ENCODE assay signal across 12 mouse cellular contexts in genomic region chr5:139404801-139405401, GRCm38 (mm10). TPM values are rescaled to one million over a fixed set of nuclear protein-coding genes. Genes with fewer than 3 reads are reported as not detected.
DNase-seq lines count a peak whose midpoint lies in the region; ATAC-seq and TF ChIP-seq lines count a peak whose summit lies in the region.
"Had no signal": no experiment of that assay in that cellular context is flagged by ENCODE, and none has a peak within 500 bp of the region (broad histone marks: within the 10 kb centered on the region; RNA-seq: fewer than 3 reads in every experiment).

TSS of gene C130050O18Rik (plus strand) at chr5:139405280.

- peaks cover 24% of the 10 kb centered on the region for H3K4me1 ChIP-seq in forebrain, embryonic 10.5 days
- H3K4me1 ChIP-seq in forebrain, postnatal 0 days (ENCODE audit: insufficient read depth) = no peaks in the 10 kb centered on the region
- no peaks in the 10 kb centered on the region for H3K4me1 ChIP-seq in midbrain, embryonic 12.5 days
- H3K4me1 ChIP-seq in midbrain, embryonic 11.5 days (ENCODE audit: control insufficient read depth, insufficient read depth, low read length) = no peaks in the 10 kb centered on the region
- H3K4me1 ChIP-seq in liver, embryonic 14.5 days (replicated peaks; ENCODE audit: control insufficient read depth in 2 of 2, insufficient read depth in 2 of 2, low read length in 1 of 2) = peaks cover 4 to 22% of the 10 kb centered on the region in 2 experiments; a peak in 3 of 4 replicates
- H3K4me1 ChIP-seq in stomach, embryonic 15.5 days = peaks cover 7% of the 10 kb centered on the region; the same call in 1 of the 2 replicates
- H3K4me1 ChIP-seq: intestine, embryonic 15.5 days had no signal

- no peaks in the 10 kb centered on the region for H3K9me3 ChIP-seq in forebrain, embryonic 10.5 days
- no peaks in the 10 kb centered on the region for H3K9me3 ChIP-seq in forebrain, postnatal 0 days (ENCODE audit: low read length)
- no peaks in the 10 kb centered on the region for H3K9me3 ChIP-seq in midbrain, embryonic 12.5 days
- H3K9me3 ChIP-seq in midbrain, embryonic 11.5 days (ENCODE audit: control insufficient read depth, low read length) = no peaks in the 10 kb centered on the region
- H3K9me3 ChIP-seq in liver, embryonic 14.5 days (ENCODE audit: control insufficient read depth, low read length) = no peaks in the 10 kb centered on the region
- no peaks in the 10 kb centered on the region for H3K9me3 ChIP-seq in stomach, embryonic 15.5 days
- H3K9me3 ChIP-seq: intestine, embryonic 15.5 days had no signal

- no peaks in the 10 kb centered on the region for H3K27me3 ChIP-seq in forebrain, embryonic 10.5 days (ENCODE audit: poor library complexity, severe bottlenecking)
- no peaks in the 10 kb centered on the region for H3K27me3 ChIP-seq in forebrain, postnatal 0 days (ENCODE audit: insufficient read depth, low read length)
- no peaks in the 10 kb centered on the region for H3K27me3 ChIP-seq in midbrain, embryonic 12.5 days
- H3K27me3 ChIP-seq in midbrain, embryonic 11.5 days (ENCODE audit: control insufficient read depth, insufficient read depth, low read length) = no peaks in the 10 kb centered on the region
- H3K27me3 ChIP-seq in liver, embryonic 14.5 days (ENCODE audit: control insufficient read depth, insufficient read depth, low read length) = no peaks in the 10 kb centered on the region
- H3K27me3 ChIP-seq in stomach, embryonic 15.5 days (replicated peaks) = no peaks in the 10 kb centered on the region
- H3K27me3 ChIP-seq: intestine, embryonic 15.5 days; Patski had no signal

- 83% methylated on average over 6 of the region's 6 CpGs for WGBS in forebrain, embryonic 10.5 days
- 92% methylated on average over 6 of the region's 6 CpGs for WGBS in forebrain, postnatal 0 days
- WGBS in midbrain, embryonic 12.5 days = 92% methylated on average over 6 of the region's 6 CpGs
- 84% methylated on average over 6 of the region's 6 CpGs for WGBS in midbrain, embryonic 11.5 days
- WGBS in liver, embryonic 14.5 days (ENCODE audit: insufficient replicate concordance) = 17% methylated on average over 6 of the region's 6 CpGs
- 77% methylated on average over 6 of the region's 6 CpGs for WGBS in stomach, embryonic 15.5 days

- no peak for TF ChIP-seq EP300 in liver, embryonic 14.5 days (IDR thresholded peaks at IDR 0.05; ENCODE audit: low read depth)

- no peak for ATAC-seq in forebrain, postnatal 0 days
- ATAC-seq in midbrain, embryonic 12.5 days (ENCODE audit: low FRiP score, low read depth) = no peak
- no peak for ATAC-seq in midbrain, embryonic 11.5 days (ENCODE audit: low FRiP score)
- peak; percentile 74 for ATAC-seq in liver, embryonic 14.5 days (ENCODE audit: insufficient read depth)
- ATAC-seq in stomach, embryonic 15.5 days (ENCODE audit: insufficient read depth, low FRiP score, low read depth) = no peak
- ATAC-seq: forebrain, embryonic 16.5 days; intestine, embryonic 15.5 days; Patski had no signal

- no peak for DNase-seq in forebrain, embryonic 10.5 days (ENCODE audit: extremely low spot score, low spot score)
- no peak for DNase-seq in forebrain, postnatal 0 days
- no peak for DNase-seq in midbrain, embryonic 11.5 days (ENCODE audit: low spot score, missing footprints)
- peak in 1 of 3 experiments; percentile 41 for DNase-seq in liver, embryonic 14.5 days (ENCODE audit: low read depth in 3 of 3, low spot score in 3 of 3)
- DNase-seq in thymus, postnatal 4 days = no peak
- no peak for DNase-seq in cerebellum, adult 9-10 months
- DNase-seq: cerebellum, adult 18-20 months had no signal

- H3K4me3 ChIP-seq in forebrain, embryonic 10.5 days = no peak within 1 kb of the TSS
- no peak within 1 kb of the TSS for H3K4me3 ChIP-seq in forebrain, postnatal 0 days (ENCODE audit: low read depth, low read length)
- H3K4me3 ChIP-seq in midbrain, embryonic 12.5 days = no peak within 1 kb of the TSS
- H3K4me3 ChIP-seq in midbrain, embryonic 11.5 days (ENCODE audit: low read depth, low read length) = no peak within 1 kb of the TSS
- H3K4me3 ChIP-seq in liver, embryonic 14.5 days (ENCODE audit: insufficient read depth in 1 of 2, low read depth in 2 of 2, low read length in 2 of 2) = peak within 1 kb of the TSS in 1 of 2 experiments; percentile 5; a peak in 2 of 4 replicates
- no peak within 1 kb of the TSS for H3K4me3 ChIP-seq in stomach, embryonic 15.5 days (replicated peaks)
- H3K4me3 ChIP-seq: intestine, embryonic 15.5 days had no signal

- 0 out of 2 replicates have a peak, but pooled peaks cover 4% of the 10 kb centered on the region for H3K36me3 ChIP-seq in forebrain, embryonic 10.5 days (replicated peaks)
- H3K36me3 ChIP-seq in forebrain, postnatal 0 days (ENCODE audit: insufficient read depth) = no peaks in the 10 kb centered on the region; the same call in 1 of the 2 replicates
- no peaks in the 10 kb centered on the region for H3K36me3 ChIP-seq in midbrain, embryonic 12.5 days
- no peaks in the 10 kb centered on the region for H3K36me3 ChIP-seq in midbrain, embryonic 11.5 days (ENCODE audit: control insufficient read depth, insufficient read depth, low read length)
- no peaks in the 10 kb centered on the region for H3K36me3 ChIP-seq in liver, embryonic 14.5 days (replicated peaks; ENCODE audit: control insufficient read depth, insufficient read depth, low read depth)
- no peaks in the 10 kb centered on the region for H3K36me3 ChIP-seq in stomach, embryonic 15.5 days
- H3K36me3 ChIP-seq: intestine, embryonic 15.5 days had no signal

- H3K27ac ChIP-seq in forebrain, embryonic 10.5 days = peak within 1 kb of the TSS; percentile 52
- H3K27ac ChIP-seq in forebrain, postnatal 0 days (ENCODE audit: low read depth, low read length) = no peak within 1 kb of the TSS
- H3K27ac ChIP-seq in midbrain, embryonic 12.5 days (replicated peaks) = no peak within 1 kb of the TSS
- no peak within 1 kb of the TSS for H3K27ac ChIP-seq in midbrain, embryonic 11.5 days (ENCODE audit: low read depth, low read length)
- peak within 1 kb of the TSS; percentile 23 for H3K27ac ChIP-seq in liver, embryonic 14.5 days
- H3K27ac ChIP-seq in stomach, embryonic 15.5 days = 0 out of 2 replicates have a peak within 1 kb of the TSS, but pooled peaks have one; percentile 23
- H3K27ac ChIP-seq: intestine, embryonic 15.5 days had no signal

- no peak for TF ChIP-seq CTCF in forebrain, postnatal 0 days (IDR thresholded peaks at IDR 0.05; ENCODE audit: low read depth)
- no peak for TF ChIP-seq CTCF in liver, embryonic 14.5 days (IDR thresholded peaks at IDR 0.05; ENCODE audit: low read depth)

- no peak within 1 kb of the TSS for H3K4me2 ChIP-seq in forebrain, postnatal 0 days (ENCODE audit: low read depth)
- H3K4me2 ChIP-seq in midbrain, embryonic 12.5 days (replicated peaks) = no peak within 1 kb of the TSS
- H3K4me2 ChIP-seq in midbrain, embryonic 11.5 days = no peak within 1 kb of the TSS
- peak within 1 kb of the TSS; percentile 26 for H3K4me2 ChIP-seq in liver, embryonic 14.5 days (ENCODE audit: low read depth)
- H3K4me2 ChIP-seq in stomach, embryonic 15.5 days = no peak within 1 kb of the TSS
- H3K4me2 ChIP-seq: intestine, embryonic 15.5 days had no signal

- no peak within 1 kb of the TSS for H3K9ac ChIP-seq in forebrain, postnatal 0 days
- 0 out of 2 replicates have a peak within 1 kb of the TSS, but pooled peaks have one; percentile 4 for H3K9ac ChIP-seq in midbrain, embryonic 12.5 days (replicated peaks)
- H3K9ac ChIP-seq in midbrain, embryonic 11.5 days (ENCODE audit: low read length) = no peak within 1 kb of the TSS
- peak within 1 kb of the TSS; percentile 1 for H3K9ac ChIP-seq in liver, embryonic 14.5 days (replicated peaks)
- H3K9ac ChIP-seq in stomach, embryonic 15.5 days = no peak within 1 kb of the TSS
- H3K9ac ChIP-seq: intestine, embryonic 15.5 days had no signal

RNA-seq across cellular contexts. Expression of gene C130050O18Rik, which starts in this region (rescaled TPM):
- polyA plus RNA-seq in forebrain, embryonic 10.5 days (2016; fragmentation: Nextera tagmentation; extraction: Ambion mirVana) = 0.15 and 0.34 TPM in 2 replicates
- total RNA-seq in forebrain, postnatal 0 days (2014; rRNA removed) = not detected in 2 replicates
- polyA plus RNA-seq in forebrain, postnatal 0 days (2015; fragmentation: Nextera tagmentation; extraction: Ambion mirVana) = 0.13 TPM in 1 of 2 replicates, not detected in the other
- 0.22 and 0.36 TPM in 2 replicates for polyA plus RNA-seq in midbrain, embryonic 12.5 days (2016; fragmentation: Nextera tagmentation; extraction: Ambion mirVana)
- polyA plus RNA-seq in midbrain, embryonic 11.5 days (2014; fragmentation: Nextera tagmentation; extraction: Ambion mirVana) = 0.12 and 0.29 TPM in 2 replicates
- 0.93 and 1.1 TPM in 2 replicates for polyA plus RNA-seq in liver, embryonic 14.5 days (2012; rRNA removed)
- polyA plus RNA-seq in liver, embryonic 14.5 days (2014; fragmentation: Nextera tagmentation; extraction: Ambion mirVana) = 1.0 and 1.3 TPM in 2 replicates
- 0.72 and 1.1 TPM in 2 replicates for polyA plus RNA-seq in stomach, embryonic 15.5 days (2015; fragmentation: Nextera tagmentation; extraction: Ambion mirVana)

Comparison
In these comparisons a context has a peak if more than half of its experiments do, and no peak if none do; other contexts are left out.
1. H3K27ac ChIP-seq: peak in forebrain, embryonic 10.5 days (single experiment), liver, embryonic 14.5 days (single experiment) and stomach, embryonic 15.5 days (single experiment); none in forebrain, postnatal 0 days (single experiment), midbrain, embryonic 12.5 days (single experiment) and midbrain, embryonic 11.5 days (single experiment).
2. H3K9ac ChIP-seq: peak in midbrain, embryonic 12.5 days (single experiment) and liver, embryonic 14.5 days (single experiment); none in forebrain, postnatal 0 days (single experiment), midbrain, embryonic 11.5 days (single experiment) and stomach, embryonic 15.5 days (single experiment).